ENCODE assay signal across 8 mouse cellular contexts in the genomic region with DNA sequence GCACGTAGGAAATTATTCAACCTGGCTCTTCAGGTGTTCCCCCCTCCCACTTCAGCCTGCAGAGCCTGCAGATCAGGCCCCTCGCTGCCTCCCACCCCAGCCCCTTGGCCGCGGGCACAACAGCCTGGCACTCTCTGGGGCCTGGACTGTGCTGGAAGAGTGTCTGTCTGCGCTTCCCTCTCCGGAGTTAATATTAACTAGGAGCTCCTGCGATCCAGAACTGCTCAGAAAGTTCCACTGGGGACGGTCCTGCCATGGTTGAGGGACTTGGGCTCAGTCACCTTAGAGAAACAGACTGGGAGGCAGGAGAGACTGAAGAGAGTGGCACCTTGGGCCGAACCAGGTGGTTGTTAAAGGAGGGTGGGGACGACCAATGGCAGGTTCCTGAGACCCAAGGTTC. TPM values are rescaled to one million over a fixed set of nuclear protein-coding genes. Genes with fewer than 3 reads are reported as not detected.
DNase-seq lines count a peak whose midpoint lies in the region; ATAC-seq and TF ChIP-seq lines count a peak whose summit lies in the region.

No protein-coding gene starts in this region.

- WGBS in forebrain, embryonic 14.5 days, result 0% methylated on average over 10 of the region's 10 CpGs
- WGBS in kidney, postnatal 0 days, result 4% methylated on average over 10 of the region's 10 CpGs
- 2% methylated on average over 10 of the region's 10 CpGs for WGBS in midbrain, embryonic 11.5 days

- no peaks in the 10 kb centered on the region for H3K9me3 ChIP-seq in forebrain, embryonic 14.5 days (replicated peaks; ENCODE audit: control insufficient read depth, low read length)
- no peaks in the 10 kb centered on the region for H3K9me3 ChIP-seq in kidney, postnatal 0 days (replicated peaks; ENCODE audit: low read length)
- no peaks in the 10 kb centered on the region for H3K9me3 ChIP-seq in midbrain, embryonic 11.5 days (ENCODE audit: control insufficient read depth, low read length)

- no peak overlapping the region for H3K27ac ChIP-seq in forebrain, embryonic 14.5 days (ENCODE audit: low read depth, low read length)
- H3K27ac ChIP-seq in kidney, postnatal 0 days, result no peak overlapping the region
- no peak overlapping the region; the same call in 1 of the 2 replicates for H3K27ac ChIP-seq in midbrain, embryonic 11.5 days (ENCODE audit: low read depth, low read length)
- H3K27ac ChIP-seq in gastrocnemius, adult 2 months, result no peak overlapping the region

- peaks cover 7% of the 10 kb centered on the region; the same call in 1 of the 2 replicates for H3K4me1 ChIP-seq in forebrain, embryonic 14.5 days (ENCODE audit: control insufficient read depth, insufficient read depth, low read length)
- no peaks in the 10 kb centered on the region; the same call in 1 of the 2 replicates for H3K4me1 ChIP-seq in kidney, postnatal 0 days (replicated peaks; ENCODE audit: insufficient read depth, low read length)
- H3K4me1 ChIP-seq in midbrain, embryonic 11.5 days (ENCODE audit: control insufficient read depth, insufficient read depth, low read length), result peaks cover 44% of the 10 kb centered on the region

- no peak overlapping the region for H3K9ac ChIP-seq in forebrain, embryonic 14.5 days (ENCODE audit: low read length)
- H3K9ac ChIP-seq in kidney, postnatal 0 days (ENCODE audit: low read depth, low read length), result no peak overlapping the region
- peak overlapping the region; percentile 67 for H3K9ac ChIP-seq in midbrain, embryonic 11.5 days (ENCODE audit: low read length)

- no peak for TF ChIP-seq CTCF in kidney, postnatal 0 days (IDR thresholded peaks at IDR 0.05; ENCODE audit: low read depth)
- TF ChIP-seq CTCF in gastrocnemius, adult 2 months (IDR thresholded peaks at IDR 0.05), result no peak

- H3K27me3 ChIP-seq in forebrain, embryonic 14.5 days (replicated peaks; ENCODE audit: control insufficient read depth, insufficient read depth, low read length), result peaks cover 98% of the 10 kb centered on the region
- H3K27me3 ChIP-seq in kidney, postnatal 0 days (ENCODE audit: insufficient read depth, low read length), result peaks cover 94% of the 10 kb centered on the region
- H3K27me3 ChIP-seq in midbrain, embryonic 11.5 days (ENCODE audit: control insufficient read depth, insufficient read depth, low read length), result peaks cover 98% of the 10 kb centered on the region

- H3K4me2 ChIP-seq in forebrain, embryonic 14.5 days (ENCODE audit: low read length), result peak overlapping the region; percentile 72
- H3K4me2 ChIP-seq in kidney, postnatal 0 days (ENCODE audit: low read length), result peak overlapping the region; percentile 83
- H3K4me2 ChIP-seq in midbrain, embryonic 11.5 days, result peak overlapping the region; percentile 81

- DNase-seq in embryo, embryonic 9.5 days (ENCODE audit: extremely low spot score), result peak; percentile 12
- no peak for DNase-seq in embryo, embryonic 10.5 days (ENCODE audit: low spot score)
- no peak for DNase-seq in forebrain, embryonic 14.5 days (ENCODE audit: low spot score)
- DNase-seq in kidney, postnatal 0 days (ENCODE audit: low spot score), result peak; percentile 15
- peak; percentile 91 for DNase-seq in midbrain, embryonic 11.5 days (ENCODE audit: low spot score, missing footprints)
- no peak for DNase-seq in T-cell, adult 2 months (ENCODE audit: low spot score)
- DNase-seq in thymus, adult 18-20 months, result no peak
- no peak for DNase-seq in gastrocnemius, adult 2 months

- peak overlapping the region; percentile 42; the same call in 1 of the 2 replicates for H3K4me3 ChIP-seq in forebrain, embryonic 14.5 days (ENCODE audit: low read depth, low read length)
- H3K4me3 ChIP-seq in kidney, postnatal 0 days (replicated peaks; ENCODE audit: low read depth, low read length), result peak overlapping the region; percentile 45; the same call in 1 of the 2 replicates
- peak overlapping the region; percentile 51 for H3K4me3 ChIP-seq in midbrain, embryonic 11.5 days (ENCODE audit: low read depth, low read length)
- no peak overlapping the region for H3K4me3 ChIP-seq in gastrocnemius, adult 2 months

- no peak for ATAC-seq in forebrain, embryonic 14.5 days
- ATAC-seq in kidney, postnatal 0 days (replicated peaks; ENCODE audit: low FRiP score, low read depth), result peak; percentile 71
- ATAC-seq in midbrain, embryonic 11.5 days (ENCODE audit: low FRiP score), result no peak

- H3K36me3 ChIP-seq in forebrain, embryonic 14.5 days (ENCODE audit: control insufficient read depth, insufficient read depth, low read length), result no peaks in the 10 kb centered on the region
- no peaks in the 10 kb centered on the region for H3K36me3 ChIP-seq in kidney, postnatal 0 days (ENCODE audit: insufficient read depth, low read length)
- H3K36me3 ChIP-seq in midbrain, embryonic 11.5 days (ENCODE audit: control insufficient read depth, insufficient read depth, low read length), result no peaks in the 10 kb centered on the region

- intact Hi-C loops in gastrocnemius, adult 2 months (cut with DNase I), result no loop called here

RNA-seq across cellular contexts. Expression of gene Shh, which starts 3.4 kb away (rescaled TPM):
- polyA plus RNA-seq in forebrain, embryonic 14.5 days (2014; fragmentation: Nextera tagmentation; extraction: Ambion mirVana), result 0.70 and 0.84 TPM in 2 replicates
- 0.64 and 0.75 TPM in 2 replicates for polyA plus RNA-seq in kidney, postnatal 0 days (2015; fragmentation: Nextera tagmentation; extraction: Ambion mirVana)
- polyA plus RNA-seq in midbrain, embryonic 11.5 days (2014; fragmentation: Nextera tagmentation; extraction: Ambion mirVana), result 4.9 and 6.8 TPM in 2 replicates
- total RNA-seq in gastrocnemius, adult 2 months (2021), result not detected

Comparison
In these comparisons a context has a peak if more than half of its experiments do, and no peak if none do; other contexts are left out.
1. DNase-seq: peak in embryo, embryonic 9.5 days (single experiment), kidney, postnatal 0 days (single experiment) and midbrain, embryonic 11.5 days (single experiment); none in embryo, embryonic 10.5 days (single experiment), forebrain, embryonic 14.5 days (single experiment), T-cell, adult 2 months (single experiment), thymus, adult 18-20 months (0 of 2) and gastrocnemius, adult 2 months (single experiment).
2. Peak in every context shown above with its lines, with median percentiles within 50 percentile points of each other: H3K4me2 ChIP-seq.